Mouse (Mus musculus) left cerebral cortex, adult 11 months (tissue): Measurements from ENCODE around the gene Gtf3c5.

ENCODE experiments used
- DNase-seq: peaks from one replicate; pipeline ENCODE4 v3.0.0; 2022; ENCODE audit warnings: low spot score

The Gtf3c5 gene

DNA sequence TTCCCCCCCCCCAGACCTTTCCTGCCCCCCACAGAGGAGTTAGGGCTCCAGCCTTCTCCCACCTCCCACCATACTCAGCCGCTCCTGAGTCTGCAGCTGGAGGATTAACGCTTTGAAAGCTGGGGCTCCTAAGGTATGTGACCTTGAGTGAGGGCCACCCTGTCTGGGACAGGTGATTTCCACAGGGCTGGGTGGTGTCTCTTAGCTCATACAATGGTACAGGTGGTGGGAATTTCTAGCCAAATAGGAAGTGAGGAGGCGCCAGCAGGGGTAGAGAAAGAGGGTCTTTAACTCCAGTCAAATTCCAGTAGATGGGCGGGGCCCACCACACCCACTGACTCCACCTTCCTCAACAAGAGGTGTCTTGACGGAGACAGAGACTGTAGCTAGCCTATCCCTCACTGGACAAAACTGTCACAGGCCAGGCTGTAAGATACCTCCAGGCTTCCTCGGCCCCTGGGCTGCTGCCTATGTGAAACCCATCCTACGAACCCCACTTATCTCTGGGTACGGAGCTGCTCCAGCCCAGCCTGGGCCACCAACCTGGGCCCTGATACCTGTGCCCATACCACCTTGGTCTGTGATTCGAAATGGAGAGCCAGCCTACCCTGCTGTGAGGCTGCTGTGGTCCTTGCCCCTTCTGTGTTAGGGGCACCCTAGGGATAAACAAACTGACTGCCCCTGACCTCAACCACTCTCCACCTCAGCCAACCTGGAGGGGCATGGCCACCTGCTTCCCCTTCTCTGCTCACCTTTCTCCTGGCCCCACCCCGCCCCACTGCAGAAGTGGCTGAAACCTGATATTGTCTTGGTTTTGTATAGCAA, 24.0 kb upstream of the Gtf3c5 start:
- no peak for DNase-seq

DNA sequence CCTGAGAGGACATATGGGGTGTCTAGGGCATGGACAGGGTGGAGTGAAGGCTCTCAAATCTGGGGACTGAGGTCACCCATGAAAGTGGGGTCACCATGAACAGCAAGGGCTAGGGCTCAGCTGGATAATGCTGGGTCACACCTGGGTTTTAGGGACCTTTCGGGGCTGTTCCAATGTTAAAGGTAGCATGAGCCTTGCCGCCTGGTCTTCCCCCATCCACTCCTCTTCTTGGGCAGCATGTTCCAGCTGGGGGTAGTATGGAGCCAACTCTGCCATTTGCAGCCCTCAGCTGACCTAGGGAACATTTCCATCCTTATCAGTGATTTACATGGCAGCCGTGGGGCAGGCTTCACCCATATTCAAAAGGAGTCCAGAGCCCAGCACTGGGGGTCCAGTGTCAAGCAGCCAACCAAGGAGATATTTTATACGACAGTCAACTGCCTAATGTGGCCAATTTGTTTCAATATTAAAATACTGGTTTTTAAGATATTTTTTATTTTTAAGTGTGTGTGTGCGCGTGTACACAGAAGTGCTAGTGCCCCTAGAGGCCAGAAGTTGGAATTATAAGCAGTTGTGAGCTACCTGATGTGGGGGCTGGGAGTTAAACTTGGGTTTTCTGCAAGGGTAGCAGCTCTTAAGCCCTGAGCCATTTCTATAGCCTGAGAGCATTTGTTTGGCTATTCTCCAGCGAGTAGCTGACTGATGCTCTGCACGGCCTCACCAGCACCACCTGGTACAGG, 23.2 kb upstream of the Gtf3c5 start:
- no peak for DNase-seq

DNA sequence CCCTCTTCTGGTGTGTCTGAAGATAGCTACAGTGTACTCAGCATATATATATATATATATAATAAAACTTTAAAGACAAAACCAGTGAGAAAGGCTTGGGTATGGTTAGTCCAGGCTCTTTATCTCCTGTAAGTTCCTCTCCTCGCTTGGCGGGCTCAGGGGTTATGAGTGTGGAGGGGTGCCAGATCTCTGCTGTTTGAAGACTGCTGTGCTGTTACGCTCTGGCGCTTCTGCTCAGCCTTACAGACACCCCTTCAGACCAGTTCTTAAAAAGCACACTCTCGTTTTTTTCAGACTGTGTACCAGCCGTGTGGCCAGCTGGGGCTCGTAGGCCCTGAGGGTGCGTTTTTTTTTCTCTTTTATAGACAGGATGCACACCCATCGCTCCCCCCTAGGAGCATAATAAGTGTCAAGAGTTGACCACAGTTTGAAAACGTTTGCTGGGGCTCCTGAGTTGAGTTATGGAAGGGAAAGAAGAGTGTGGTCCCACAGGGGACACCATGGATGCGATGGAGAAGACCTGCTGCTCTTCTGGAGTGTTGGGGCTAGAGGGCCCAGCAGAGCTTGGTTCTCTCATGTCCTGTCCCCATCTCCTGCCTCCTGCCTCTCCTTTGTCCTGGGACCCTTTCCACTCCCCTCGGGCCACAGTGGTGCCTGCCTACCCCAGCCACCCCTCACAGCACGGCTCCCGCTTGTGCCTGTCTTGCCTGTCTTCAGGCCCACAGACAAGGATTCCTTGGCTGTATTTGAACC, 22.4 kb upstream of the Gtf3c5 start:
- no peak for DNase-seq

DNA sequence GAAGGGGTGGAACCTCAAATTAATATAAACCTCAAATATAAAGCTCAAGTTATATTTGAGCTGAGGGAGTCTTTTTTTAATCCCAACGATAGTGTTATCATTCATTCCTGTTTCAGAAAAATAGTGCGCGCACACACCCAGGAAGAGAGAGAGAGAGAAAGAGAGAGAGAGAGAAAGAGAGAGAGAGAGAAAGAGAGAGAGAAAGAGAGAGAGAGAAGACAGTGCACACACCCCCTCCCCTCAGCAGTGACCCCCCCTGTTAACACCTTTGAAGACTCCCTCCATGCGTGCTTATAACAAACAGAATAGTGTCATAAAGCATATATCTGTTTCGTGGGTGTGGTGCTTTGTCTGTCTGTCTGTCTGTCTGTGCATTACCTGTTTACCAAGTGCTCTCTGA, 20.0 kb upstream of the Gtf3c5 start:
- DNase-seq = no peak

DNA sequence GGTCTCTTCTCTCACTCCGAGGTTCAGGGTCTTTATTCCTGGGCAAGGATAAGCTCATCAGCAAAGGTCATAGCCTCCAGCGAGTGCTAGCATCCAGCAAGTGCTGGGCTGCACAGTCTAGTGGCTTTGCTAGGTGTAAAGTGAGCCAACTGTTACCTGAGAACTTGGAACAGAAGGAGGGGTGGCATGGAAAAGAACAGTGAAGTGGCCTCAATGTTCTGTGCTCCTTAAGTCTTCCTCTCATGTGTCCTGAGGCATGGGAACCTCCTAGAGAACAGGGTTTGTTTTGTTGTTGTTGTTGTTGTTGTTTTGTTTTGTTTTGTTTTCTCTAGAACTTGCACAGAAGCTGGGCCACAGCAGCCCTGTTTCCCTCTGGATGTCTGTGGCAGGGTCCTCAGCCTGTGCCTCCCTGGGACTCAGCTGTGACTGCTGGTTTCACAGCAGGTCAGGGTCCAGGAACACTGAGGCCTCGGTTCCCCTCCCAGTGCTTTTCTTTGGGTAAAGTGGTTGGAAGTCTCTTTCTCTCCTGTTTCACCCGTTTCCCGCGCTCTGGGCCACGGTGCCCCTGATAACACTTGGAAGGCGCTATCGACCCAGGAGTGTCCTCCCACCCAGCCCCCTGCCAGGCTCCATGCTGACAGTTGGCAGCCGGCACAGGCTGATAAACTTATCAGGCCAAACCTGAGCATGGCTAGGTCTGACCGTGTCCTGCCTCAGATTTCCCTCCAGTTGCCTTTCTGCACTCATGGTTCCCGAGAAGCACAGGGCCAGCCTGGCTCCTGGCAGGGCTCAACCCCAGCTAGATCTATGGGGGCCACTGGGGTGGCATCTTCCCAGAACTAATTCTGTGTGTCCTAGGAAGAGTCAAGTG, 18.4 kb upstream of the Gtf3c5 start:
- no peak for DNase-seq

DNA sequence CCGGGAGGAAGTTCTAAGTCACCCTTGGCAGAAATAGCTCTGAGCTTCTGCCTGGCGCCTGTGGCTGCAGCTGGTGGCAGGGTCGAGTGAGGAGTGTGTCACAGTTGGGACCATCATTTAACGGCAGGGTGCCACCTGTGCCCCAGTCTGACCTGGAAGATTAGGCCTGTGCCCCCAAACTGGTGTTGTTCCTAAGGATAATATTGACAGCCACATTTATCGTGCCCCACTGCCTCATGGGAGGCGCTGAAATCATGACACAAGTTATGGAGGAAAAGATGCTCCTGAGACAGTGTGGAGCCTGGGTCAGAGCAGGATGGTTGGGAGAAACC, 16.0 kb upstream of the Gtf3c5 start:
- DNase-seq = no peak

DNA sequence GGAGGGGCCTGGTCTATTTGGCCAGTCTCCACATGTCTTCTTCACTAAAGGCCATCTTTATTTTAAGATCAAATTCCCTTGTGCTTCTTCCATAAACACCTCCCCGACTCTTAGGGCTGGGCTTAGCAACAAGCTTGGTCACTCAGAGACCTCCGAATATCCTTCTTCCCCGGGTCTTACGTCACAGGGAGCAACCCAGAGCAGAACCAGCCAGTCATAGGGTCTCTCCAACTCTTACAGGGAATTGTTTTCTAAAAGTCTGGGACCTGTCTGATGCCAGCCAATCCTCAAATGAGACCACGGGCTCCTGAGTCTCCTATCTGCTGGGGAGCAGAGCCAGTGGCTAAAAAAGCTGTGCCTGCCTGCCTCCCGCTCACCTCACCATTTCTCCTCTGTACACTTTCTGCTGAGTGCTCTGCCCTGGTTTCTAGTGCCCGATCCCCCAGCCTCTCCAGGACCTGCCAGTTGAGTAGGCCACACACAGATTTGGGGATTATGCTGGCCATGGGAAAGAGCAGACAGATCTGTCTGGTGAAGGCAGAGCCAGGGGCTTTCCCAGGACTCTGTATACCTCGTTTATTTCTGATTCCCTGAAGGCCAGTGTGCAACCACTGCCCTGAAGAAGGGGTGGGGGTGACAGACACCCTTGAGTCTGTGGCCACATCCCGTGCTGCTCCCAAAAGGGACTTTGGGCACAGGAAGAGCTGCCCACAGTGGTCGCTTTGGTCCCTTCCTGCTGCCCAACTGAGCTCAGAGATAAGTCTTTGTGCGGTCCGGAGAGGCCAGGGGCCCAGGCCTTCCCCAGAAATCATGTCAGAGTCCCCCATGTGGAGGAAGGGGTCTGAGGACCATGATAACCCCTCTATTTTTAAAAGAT, 15.4 kb upstream of the Gtf3c5 start:
- no peak for DNase-seq

DNA sequence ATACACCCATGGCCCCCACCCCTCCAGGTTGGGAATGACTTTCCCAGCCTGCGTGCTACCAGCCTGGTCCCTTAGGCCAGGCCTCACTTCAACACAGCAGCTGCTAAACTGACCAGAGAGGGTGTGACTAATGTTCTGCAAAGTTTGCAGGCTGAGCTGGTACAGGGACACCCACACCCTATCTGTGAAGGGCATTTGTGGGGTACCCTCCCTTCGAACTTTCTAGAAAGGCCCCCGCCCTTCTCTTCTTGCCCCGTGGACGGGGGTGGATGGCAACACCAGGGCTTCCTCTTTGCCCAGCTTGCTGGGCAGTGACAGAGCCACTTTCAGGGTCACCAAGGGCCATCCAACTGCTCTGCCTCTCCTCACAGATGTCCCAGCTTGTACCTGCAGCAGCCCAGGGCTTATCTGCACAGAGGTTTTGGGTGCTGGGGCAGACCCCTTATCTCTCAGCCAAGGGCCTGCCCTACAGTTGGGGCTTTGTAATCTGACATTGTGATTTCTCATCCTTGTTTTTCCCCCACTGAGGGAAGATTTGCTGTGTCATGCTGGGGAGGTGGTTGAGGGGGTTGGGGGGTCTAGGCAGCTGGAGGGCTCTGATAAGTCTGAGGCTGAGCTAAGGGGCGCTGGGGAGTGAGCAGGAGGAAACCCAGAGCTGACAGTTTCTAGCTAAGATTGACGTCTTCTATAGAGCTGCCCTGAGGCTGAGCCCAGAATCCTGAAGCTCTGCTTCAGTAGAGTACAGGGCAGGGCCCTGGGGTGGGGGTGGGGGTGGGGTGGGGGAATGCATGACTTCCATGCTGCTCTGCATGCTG, 14.4 kb upstream of the Gtf3c5 start:
- no peak for DNase-seq

DNA sequence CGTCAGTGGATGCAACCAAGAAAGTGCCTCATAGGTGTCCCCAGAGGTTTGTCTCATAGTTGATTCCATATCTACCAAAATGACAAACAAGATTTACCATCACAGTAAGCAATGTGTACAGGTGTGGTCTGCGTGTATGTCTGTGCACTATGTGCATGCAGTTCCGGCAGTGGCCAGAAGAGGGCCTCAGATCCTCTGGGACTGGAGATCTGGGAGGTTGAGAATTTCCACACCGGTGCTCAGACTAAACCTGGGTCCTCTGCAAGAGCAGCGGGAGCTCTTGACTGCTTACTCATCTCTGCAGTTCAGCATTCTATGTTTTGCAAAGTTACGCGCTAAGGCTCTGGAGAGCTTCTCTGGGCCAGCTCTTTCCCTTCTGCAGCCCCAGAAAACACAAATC, 13.4 kb upstream of the Gtf3c5 start:
- DNase-seq = no peak

DNA sequence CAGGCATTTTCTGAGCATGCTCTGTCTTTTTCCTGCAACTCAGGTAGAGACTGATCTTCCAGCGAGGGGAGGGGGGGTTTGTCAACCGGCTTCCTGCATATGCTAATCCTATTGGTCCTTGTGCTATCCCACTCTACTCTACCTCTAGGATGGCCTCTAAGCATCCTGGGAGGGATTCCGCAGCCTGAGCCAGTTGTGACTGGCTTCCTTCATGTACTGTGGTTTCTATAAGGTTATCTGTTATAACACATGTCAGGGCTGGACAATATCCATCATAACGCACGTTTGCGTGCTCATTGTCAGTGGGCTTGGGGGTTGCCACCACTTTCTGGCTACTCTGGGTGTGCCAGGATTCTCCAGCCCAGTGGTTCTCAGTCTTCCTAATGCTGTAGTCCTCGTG, 12.5 kb upstream of the Gtf3c5 start:
- DNase-seq = no peak

DNA sequence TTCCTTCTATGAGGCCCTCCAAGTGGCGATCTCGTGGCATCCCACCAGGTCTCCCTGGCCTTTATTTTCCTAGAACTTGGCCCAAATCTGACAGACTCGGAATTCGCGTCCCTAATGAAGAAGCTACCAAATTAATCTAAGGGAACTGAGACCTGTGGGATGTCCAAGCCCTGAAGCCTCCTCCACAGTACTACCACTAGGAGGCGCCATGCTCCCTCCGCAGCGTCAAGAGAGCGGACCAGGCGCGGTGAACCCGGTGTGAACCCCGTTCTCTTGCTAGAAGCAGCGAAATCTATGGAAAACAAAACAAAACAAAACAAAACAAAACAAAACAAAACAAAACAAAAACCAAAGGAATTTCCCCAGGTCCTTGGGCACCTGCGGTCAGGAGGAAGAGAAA, 9.3 kb upstream of the Gtf3c5 start:
- no peak for DNase-seq

DNA sequence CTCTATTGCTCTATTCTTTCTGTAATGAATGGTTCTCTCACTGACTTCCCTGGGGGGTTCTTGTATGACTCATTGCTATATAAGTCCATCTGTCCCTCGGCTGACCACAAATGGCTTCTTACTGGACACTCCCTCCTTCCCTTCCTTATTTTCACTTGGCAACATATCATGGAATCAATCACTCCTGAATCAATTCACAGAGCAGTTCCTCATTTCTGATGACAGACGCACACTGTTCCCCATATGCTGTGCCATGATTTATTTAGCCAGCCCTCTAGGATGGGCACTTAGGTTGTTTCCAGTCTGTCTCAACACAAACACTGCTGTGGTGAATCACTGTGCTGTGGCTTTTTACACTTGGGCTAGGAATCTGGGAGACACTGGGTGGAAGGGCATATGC, 7.9 kb upstream of the Gtf3c5 start:
- DNase-seq = no peak

DNA sequence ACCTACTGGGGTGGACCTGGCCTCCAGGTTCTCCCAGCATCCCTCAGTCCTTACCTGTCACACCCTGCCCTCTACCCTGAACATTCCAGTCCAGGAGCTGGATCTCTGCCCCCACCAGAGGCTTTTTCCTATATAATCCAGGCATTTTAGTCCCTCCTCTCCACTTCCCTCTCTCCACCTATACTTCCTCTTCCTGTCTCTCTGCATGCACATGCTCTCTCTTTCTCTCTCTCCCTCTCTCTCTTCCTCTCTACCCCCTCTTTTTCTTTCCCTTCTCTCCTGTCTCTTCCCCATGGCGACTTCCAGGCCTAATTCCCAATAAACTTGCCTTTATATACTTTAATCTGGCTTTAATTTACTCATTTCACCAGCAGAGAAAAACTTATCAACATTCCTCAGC, 5.0 kb upstream of the Gtf3c5 start:
- DNase-seq = no peak

DNA sequence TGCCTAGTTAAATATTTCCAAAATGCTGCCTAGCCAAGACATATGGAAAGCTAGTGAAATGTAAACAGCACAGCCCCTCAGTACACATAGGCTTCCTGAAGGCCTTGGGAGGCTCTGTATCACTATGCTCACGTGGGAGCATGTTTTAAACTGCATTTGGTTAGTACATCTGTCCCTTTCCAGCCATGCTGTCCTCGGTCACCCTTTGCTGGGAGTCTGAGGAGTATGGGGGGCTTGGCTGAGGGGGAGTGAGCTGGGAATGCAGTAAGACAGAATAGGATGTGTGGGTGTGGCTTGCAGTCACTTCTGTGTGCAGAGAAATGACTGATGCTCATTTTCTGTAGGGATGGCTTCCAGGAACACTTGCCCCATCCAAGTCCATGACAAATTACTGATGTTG, 2.2 kb upstream of the Gtf3c5 start:
- DNase-seq = no peak

DNA sequence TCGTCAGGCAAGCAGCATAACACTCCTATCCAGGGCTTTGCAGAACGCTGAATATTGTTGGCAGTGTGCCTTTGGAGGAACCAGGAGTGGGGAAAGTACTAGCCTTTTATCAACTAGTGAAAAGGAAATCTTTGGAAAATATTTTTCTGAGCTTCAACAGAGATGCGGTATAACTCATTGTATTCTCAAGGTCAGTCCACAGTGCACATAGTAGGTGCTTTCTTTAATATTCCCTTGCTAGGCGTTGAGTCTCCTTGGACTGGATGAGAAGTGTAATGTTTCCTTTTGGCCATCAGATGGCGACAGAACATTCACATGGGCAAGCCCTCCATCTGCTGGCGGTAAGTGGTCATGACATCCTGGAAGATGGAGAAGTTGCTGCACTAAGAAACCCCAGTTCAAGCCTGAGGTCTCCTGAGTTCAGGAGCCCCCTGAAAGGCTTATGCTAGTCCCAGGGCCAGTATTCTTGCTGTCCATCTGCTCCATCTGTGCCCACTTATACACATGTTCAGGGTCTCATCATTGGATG, 1.6 kb upstream of the Gtf3c5 start:
- DNase-seq = peak; percentile 64

DNA sequence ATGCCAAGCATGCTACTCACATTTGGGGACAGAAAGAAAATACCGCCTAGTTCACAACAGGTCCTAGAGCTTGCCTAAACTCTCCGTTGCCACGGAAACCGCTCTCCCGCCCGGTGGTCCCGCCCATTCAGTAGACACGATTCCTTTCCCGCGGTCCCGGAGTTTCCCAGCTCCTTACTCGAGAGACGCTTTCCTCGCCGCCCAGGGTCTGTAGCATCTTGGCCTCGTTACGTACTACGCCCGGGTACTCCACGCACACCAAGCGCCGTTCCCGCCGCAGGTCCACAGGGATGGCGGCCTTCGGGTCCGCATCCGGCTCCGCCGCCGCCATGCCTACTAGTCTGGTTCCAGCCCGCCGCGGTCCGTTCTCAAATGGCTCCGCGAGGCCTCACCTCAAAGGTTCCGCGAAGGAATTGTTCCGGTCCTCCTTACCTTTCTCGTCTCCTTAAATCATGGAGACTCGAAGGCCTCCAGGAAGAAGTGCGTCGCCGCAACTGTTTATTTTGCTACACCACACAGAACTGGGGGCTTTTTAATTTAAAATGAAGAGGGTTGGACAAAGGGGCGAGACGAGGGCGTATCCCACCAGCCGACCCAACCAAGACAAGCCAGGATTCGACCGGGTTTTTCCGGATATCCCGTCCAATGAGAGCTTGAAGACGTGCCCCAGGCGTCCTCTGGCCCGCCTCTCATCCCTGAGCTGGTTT, 751 bp downstream of the Gtf3c5 start:
- DNase-seq = peak; percentile 78

DNA sequence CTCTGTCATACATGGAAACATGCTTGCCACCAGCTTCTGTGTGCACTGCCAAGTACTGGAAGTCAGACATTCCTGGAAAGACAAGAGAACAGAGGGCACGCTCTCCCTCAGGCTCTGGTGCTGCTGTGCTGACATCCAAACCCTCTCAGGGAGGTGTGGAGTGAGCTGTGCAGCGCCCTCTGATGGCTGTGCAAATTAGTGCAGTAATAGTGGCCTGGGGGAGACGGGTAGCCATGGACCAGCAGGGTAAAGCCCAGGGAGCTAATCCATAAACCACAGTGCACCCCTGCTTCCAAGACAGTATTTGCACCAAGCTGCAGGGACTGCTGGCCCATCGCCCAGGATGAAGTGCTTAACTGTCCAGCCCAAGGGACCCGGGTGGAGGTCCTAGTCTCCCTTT, 5.5 kb downstream of the Gtf3c5 start:
- no peak for DNase-seq

DNA sequence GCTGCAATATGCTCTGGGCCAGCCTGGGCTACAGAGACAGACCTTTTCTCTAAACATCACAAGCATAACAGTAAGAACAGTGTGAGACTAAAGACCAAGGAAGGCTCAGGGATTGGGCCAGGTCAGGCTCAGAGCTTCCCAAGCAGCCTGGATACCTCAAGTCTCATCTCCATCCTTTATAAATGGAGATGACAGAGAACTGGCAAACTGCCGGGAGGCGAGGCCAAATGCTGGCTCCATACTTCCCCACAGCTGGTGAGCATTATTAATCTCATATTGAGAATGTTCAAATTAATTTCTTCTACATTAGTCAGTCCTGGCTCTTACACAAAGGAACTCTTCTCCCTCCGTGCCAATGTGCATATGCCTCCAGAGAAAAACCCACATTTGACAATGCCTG, 6.7 kb downstream of the Gtf3c5 start:
- no peak for DNase-seq

DNA sequence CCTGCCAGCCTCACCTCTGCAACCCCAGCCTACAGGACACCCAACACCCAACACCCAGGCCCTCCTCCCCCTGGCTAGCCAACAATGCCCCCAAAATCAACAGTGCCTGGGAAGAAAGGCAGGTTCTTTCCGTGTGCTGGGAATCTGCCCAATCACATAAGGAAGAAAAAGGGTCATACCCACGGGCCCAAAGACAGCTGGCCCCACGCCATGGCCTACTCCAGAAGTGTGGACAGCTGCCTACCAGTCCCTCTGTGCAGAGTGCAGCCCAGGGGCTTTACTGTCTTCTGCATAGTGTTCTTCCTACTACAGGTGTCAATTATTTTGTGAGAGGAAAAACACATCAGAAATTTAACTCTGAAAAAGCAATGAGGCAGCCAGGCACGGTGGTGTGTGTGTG, 8.2 kb downstream of the Gtf3c5 start:
- DNase-seq = no peak
